In the genomic region with DNA sequence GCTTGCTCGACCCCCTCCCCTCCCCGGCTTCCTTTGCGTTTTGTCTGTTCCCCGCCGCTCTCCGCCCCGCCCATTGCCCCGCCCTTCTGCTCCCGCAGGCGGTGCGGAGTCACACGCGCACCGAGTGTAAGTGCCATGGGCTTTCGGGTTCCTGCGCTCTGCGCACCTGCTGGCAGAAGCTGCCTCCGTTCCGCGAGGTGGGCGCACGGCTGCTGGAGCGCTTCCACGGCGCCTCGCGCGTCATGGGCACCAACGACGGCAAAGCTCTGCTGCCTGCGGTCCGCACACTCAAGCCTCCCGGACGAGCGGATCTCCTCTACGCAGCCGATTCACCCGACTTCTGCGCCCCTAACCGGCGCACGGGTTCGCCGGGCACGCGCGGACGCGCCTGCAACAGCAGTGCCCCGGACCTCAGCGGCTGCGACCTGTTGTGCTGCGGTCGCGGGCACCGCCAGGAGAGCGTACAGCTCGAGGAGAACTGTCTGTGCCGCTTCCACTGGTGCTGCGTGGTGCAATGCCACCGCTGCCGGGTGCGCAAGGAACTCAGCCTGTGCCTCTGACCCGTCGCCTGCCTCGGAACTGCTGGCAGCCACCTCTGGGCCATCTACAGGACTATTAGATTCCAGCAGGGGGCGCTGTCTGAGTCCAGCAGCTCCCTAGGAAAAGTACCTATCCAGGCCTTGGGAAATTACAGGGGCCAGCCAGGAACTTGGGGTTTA, we compare ENCODE assay signal across 8 mouse cellular contexts. TPM values are rescaled to one million over a fixed set of nuclear protein-coding genes. Genes with fewer than 3 reads are reported as not detected.
DNase-seq lines count a peak whose midpoint lies in the region; ATAC-seq and TF ChIP-seq lines count a peak whose summit lies in the region.

No protein-coding gene starts in this region.

- peaks cover 8 to 15% of the 10 kb centered on the region in 2 experiments; a peak in 2 of 4 replicates for H3K4me1 ChIP-seq in ES-E14 (ENCODE audit: control insufficient read depth in 2 of 2, insufficient read depth in 2 of 2, low read length in 2 of 2, poor library complexity in 1 of 2)
- H3K4me1 ChIP-seq in embryonic facial prominence, embryonic 10.5 days, result peaks cover 49% of the 10 kb centered on the region
- H3K4me1 ChIP-seq in heart, embryonic 13.5 days, result peaks cover 20% of the 10 kb centered on the region

- WGBS in embryonic facial prominence, embryonic 10.5 days, result under 1% methylated on average over 67 of the region's 67 CpGs
- 2% methylated on average over 67 of the region's 67 CpGs for WGBS in heart, embryonic 13.5 days

- no peaks in the 10 kb centered on the region for H3K36me3 ChIP-seq in ES-E14 (ENCODE audit: control insufficient read depth, insufficient read depth, low read length, poor library complexity, severe bottlenecking)
- no peaks in the 10 kb centered on the region for H3K36me3 ChIP-seq in embryonic facial prominence, embryonic 10.5 days (replicated peaks)
- no peaks in the 10 kb centered on the region for H3K36me3 ChIP-seq in heart, embryonic 13.5 days

- peak overlapping the region; percentile 89 for H3K4me2 ChIP-seq in heart, embryonic 13.5 days

- H3K4me3 ChIP-seq in ES-E14 (ENCODE audit: insufficient read depth in 1 of 2, low read depth in 1 of 2, low read length in 2 of 2, poor library complexity in 1 of 2, severe bottlenecking in 1 of 2), result peak overlapping the region; percentile 72 to 73
- H3K4me3 ChIP-seq in embryonic facial prominence, embryonic 10.5 days, result peak overlapping the region; percentile 61
- H3K4me3 ChIP-seq in heart, embryonic 13.5 days, result peak overlapping the region; percentile 55

- H3K27ac ChIP-seq in ES-E14 (ENCODE audit: insufficient read depth, low read depth, low read length, poor library complexity, severe bottlenecking), result no peak overlapping the region
- no peak overlapping the region for H3K27ac ChIP-seq in embryonic facial prominence, embryonic 10.5 days (replicated peaks)
- no peak overlapping the region for H3K27ac ChIP-seq in heart, embryonic 13.5 days (replicated peaks)

- H3K9me3 ChIP-seq in ES-E14 (ENCODE audit: control insufficient read depth, insufficient read depth, low read depth, low read length), result no peaks in the 10 kb centered on the region
- no peaks in the 10 kb centered on the region for H3K9me3 ChIP-seq in embryonic facial prominence, embryonic 10.5 days
- H3K9me3 ChIP-seq in heart, embryonic 13.5 days, result 0 out of 2 replicates have a peak, but pooled peaks cover 5% of the 10 kb centered on the region

- peak; percentile 79 to 90 for DNase-seq in adrenal gland, adult (ENCODE audit: inconsistent age in 2 of 2, low spot score in 1 of 2)
- no peak for DNase-seq in adrenal gland, postnatal 4 days (ENCODE audit: low spot score in 2 of 2)
- peak; percentile 90 for DNase-seq in ES-E14 (ENCODE audit: low read depth, low spot score)
- DNase-seq in embryonic facial prominence, embryonic 10.5 days (ENCODE audit: low spot score), result peak; percentile 78
- peak; percentile 78 for DNase-seq in kidney, postnatal 10 days
- DNase-seq in lung, postnatal 25 days (ENCODE audit: low spot score), result peak; percentile 37
- peak; percentile 53 for DNase-seq in retina, postnatal 7 days (ENCODE audit: low read depth, low spot score)

- peak overlapping the region; percentile 41 for H3K9ac ChIP-seq in ES-E14 (ENCODE audit: insufficient read depth, low read depth, low read length, poor library complexity, severe bottlenecking)
- peak overlapping the region; percentile 25 for H3K9ac ChIP-seq in heart, embryonic 13.5 days

- peaks cover 99% of the 10 kb centered on the region for H3K27me3 ChIP-seq in embryonic facial prominence, embryonic 10.5 days (replicated peaks; ENCODE audit: low read depth, poor library complexity, severe bottlenecking)
- peaks cover 95% of the 10 kb centered on the region for H3K27me3 ChIP-seq in heart, embryonic 13.5 days (replicated peaks)

- in situ Hi-C loops in ES-E14 (cut with MboI; ENCODE audit: low sequenced_read_pairs in 2 of 2, unreplicated experiment in 2 of 2), result no loop called here

- no peak for ATAC-seq in heart, embryonic 13.5 days (ENCODE audit: extremely low read depth, insufficient number of reproducible peaks, low FRiP score, low TSS enrichment)

TF ChIP-seq in ES-E14, 5 proteins besides CTCF, POLR2A, EP300 and RAD21:
- TF ChIP-seq MAFK (IDR thresholded peaks at IDR 0.05; ENCODE audit: insufficient read depth, low read depth, low read length) (no peak), HCFC1 (IDR thresholded peaks at IDR 0.05; ENCODE audit: borderline replicate concordance, insufficient read depth, low read length) (no peak), ZNF384 (IDR thresholded peaks at IDR 0.05; ENCODE audit: low read depth, low read length) (no peak), CHD2 (IDR thresholded peaks at IDR 0.05; ENCODE audit: low read depth, low read length) (no peak), ZC3H11A (IDR thresholded peaks at IDR 0.05; ENCODE audit: borderline replicate concordance, low read depth, low read length) (no peak)

RNA-seq across cellular contexts. Expression of a gene that starts 7.1 kb away (rescaled TPM):
- total RNA-seq in adrenal gland, postnatal 4 days (2021), result under 1 TPM; 0.23 to 0.50 TPM
- total RNA-seq in ES-E14 (2012; rRNA removed), result 0.42 and 1.5 TPM in 2 replicates
- polyA plus RNA-seq in embryonic facial prominence, embryonic 10.5 days (2016; fragmentation: Nextera tagmentation; extraction: Ambion mirVana), result 0.70 and 1.2 TPM in 2 replicates
- polyA plus RNA-seq in heart, embryonic 13.5 days (2015; fragmentation: Nextera tagmentation; extraction: Ambion mirVana), result not detected in 2 replicates

RNA-seq across cellular contexts. Expression of a gene that starts 12.5 kb away (rescaled TPM):
- total RNA-seq in adrenal gland, postnatal 4 days (2021), result 1 to 10 TPM; 3.1 to 3.5 TPM
- total RNA-seq in ES-E14 (2012; rRNA removed), result 2.6 and 2.8 TPM in 2 replicates
- polyA plus RNA-seq in embryonic facial prominence, embryonic 10.5 days (2016; fragmentation: Nextera tagmentation; extraction: Ambion mirVana), result 26.5 and 26.6 TPM in 2 replicates
- 0.31 and 0.36 TPM in 2 replicates for polyA plus RNA-seq in heart, embryonic 13.5 days (2015; fragmentation: Nextera tagmentation; extraction: Ambion mirVana)

RNA-seq across cellular contexts. Expression of a gene that starts 35.2 kb away (rescaled TPM):
- total RNA-seq in adrenal gland, postnatal 4 days (2021), result under 1 TPM; 0.42 to 0.45 TPM
- 0.04 and 0.16 TPM in 2 replicates for total RNA-seq in ES-E14 (2012; rRNA removed)
- polyA plus RNA-seq in embryonic facial prominence, embryonic 10.5 days (2016; fragmentation: Nextera tagmentation; extraction: Ambion mirVana), result 0.11 TPM in 1 of 2 replicates, not detected in the other
- 4.2 and 7.2 TPM in 2 replicates for polyA plus RNA-seq in heart, embryonic 13.5 days (2015; fragmentation: Nextera tagmentation; extraction: Ambion mirVana)

Comparison
In these comparisons a context has a peak if more than half of its experiments do, and no peak if none do; other contexts are left out.
1. DNase-seq: peak in adrenal gland, adult (2 of 2), ES-E14 (single experiment), embryonic facial prominence, embryonic 10.5 days (single experiment), kidney, postnatal 10 days (single experiment), lung, postnatal 25 days (single experiment) and retina, postnatal 7 days (single experiment); none in adrenal gland, postnatal 4 days (0 of 2).
2. Peak in every context shown above with its lines, with median percentiles within 50 percentile points of each other: H3K4me3 ChIP-seq.